Mouse (Mus musculus) midbrain, embryonic 14.5 days (tissue): ENCODE data around the gene Lpar1. TPM values are rescaled to one million over a fixed set of nuclear protein-coding genes. Genes with fewer than 3 reads are reported as not detected.

Experiments used
- ATAC-seq: fragments of 200-750 bp; cut with Nextera tagmentation; 2 replicates; pipeline ENCODE4 v1.8.0; 2017; ENCODE audit warnings: moderate number of reproducible peaks, moderate library complexity; ENCODE audit not compliant: low FRiP score, low TSS enrichment
- DNase-seq: peaks from one replicate; pipeline ENCODE4 v3.0.0-alpha.2; 2015
- H3K27ac ChIP-seq: fragments of 300-500 bp; sonication (generic); replicated peaks from 2 replicates; pipeline ENCODE4 v1.5.1; 2014; ENCODE audit warnings: mild to moderate bottlenecking, low read depth, low read length, moderate library complexity
- H3K27me3 ChIP-seq: fragments of 300-500 bp; sonication (generic); 2 replicates; pipeline ENCODE4 v1.6.1; 2014; ENCODE audit warnings: low read length, control low read depth, mixed read lengths; ENCODE audit not compliant: control insufficient read depth, insufficient read depth
- H3K36me3 ChIP-seq: fragments of 300-500 bp; sonication (generic); 2 replicates; pipeline ENCODE4 v1.6.1; 2014; ENCODE audit warnings: low read length, control low read depth; ENCODE audit not compliant: control insufficient read depth, insufficient read depth
- H3K4me1 ChIP-seq: fragments of 300-500 bp; sonication (generic); 2 replicates; pipeline ENCODE4 v1.6.1; 2014; ENCODE audit warnings: mild to moderate bottlenecking, antibody characterized with exemption, low read length, control low read depth; ENCODE audit not compliant: control insufficient read depth, insufficient read depth
- H3K4me2 ChIP-seq: fragments of 300-500 bp; sonication (generic); 2 replicates; pipeline ENCODE4 v1.6.1; 2014; ENCODE audit warnings: mild to moderate bottlenecking, low read length, moderate library complexity
- H3K4me3 ChIP-seq: fragments of 300-500 bp; sonication (generic); replicated peaks from 2 replicates; pipeline ENCODE4 v1.5.1; 2014; ENCODE audit warnings: low read depth, low read length
- H3K9ac ChIP-seq: fragments of 300-500 bp; sonication (generic); replicated peaks from 2 replicates; pipeline ENCODE4 v1.6.1; 2014; ENCODE audit warnings: mild to moderate bottlenecking, low read length, moderate library complexity
- H3K9me3 ChIP-seq: fragments of 300-500 bp; sonication (generic); 2 replicates; pipeline ENCODE4 v1.6.1; 2016; ENCODE audit warnings: low read length, control low read depth, mixed read lengths; ENCODE audit not compliant: control insufficient read depth
- WGBS: fragments of 180-500 bp; shearing (Covaris S2); extraction: QIAGEN DNeasy Blood & Tissue Kit; methylation state at CpG from one replicate; pipeline ENCODE4 v1.1.7; 2014; 5-methylcytosine and 5-hydroxymethylcytosine counted together
- polyA plus RNA-seq: library from polyadenylated mRNA; unstranded; fragments of >200 nt; fragmentation: Nextera tagmentation; extraction: Ambion mirVana; gene quantifications from 2 replicates; pipeline ENCODE4 v1.2.1, GENCODE M21; 2014

Lpar1 gene
- polyA plus RNA-seq, 1 experiment from 2014 or later: 20.6 TPM

DNA sequence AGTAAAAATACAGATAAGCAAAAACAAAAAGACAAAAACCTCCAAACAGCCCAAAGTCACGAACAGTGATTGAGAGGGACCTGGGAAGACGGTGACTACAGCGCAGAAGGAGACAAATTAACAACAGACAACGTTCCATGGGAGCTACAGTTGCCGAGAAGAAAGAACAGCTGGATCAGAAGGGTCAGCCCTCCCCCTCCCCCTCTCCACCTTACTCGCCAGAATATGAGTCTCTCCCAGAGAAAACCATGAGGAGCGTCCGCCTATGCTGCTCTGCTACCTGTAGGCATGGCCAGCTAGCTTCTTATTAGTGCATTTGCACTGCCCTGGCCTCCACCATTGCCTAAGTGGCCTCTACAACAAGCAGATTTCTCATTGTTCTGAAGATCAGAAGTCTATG, 32.6 kb downstream of the Lpar1 start:
- Histone ChIP-seq H3K9ac (no peak overlapping the region), H3K4me1 (no peaks in the 10 kb centered on the region), H3K27ac (no peak overlapping the region), H3K4me3 (no peak overlapping the region), H3K27me3 (no peaks in the 10 kb centered on the region), H3K36me3 (no peaks in the 10 kb centered on the region), H3K4me2 (no peak overlapping the region), H3K9me3 (no peaks in the 10 kb centered on the region)
- 89% methylated on average over 8 of the region's 8 CpGs for WGBS
- DNase-seq (no peak), ATAC-seq (no peak)

DNA sequence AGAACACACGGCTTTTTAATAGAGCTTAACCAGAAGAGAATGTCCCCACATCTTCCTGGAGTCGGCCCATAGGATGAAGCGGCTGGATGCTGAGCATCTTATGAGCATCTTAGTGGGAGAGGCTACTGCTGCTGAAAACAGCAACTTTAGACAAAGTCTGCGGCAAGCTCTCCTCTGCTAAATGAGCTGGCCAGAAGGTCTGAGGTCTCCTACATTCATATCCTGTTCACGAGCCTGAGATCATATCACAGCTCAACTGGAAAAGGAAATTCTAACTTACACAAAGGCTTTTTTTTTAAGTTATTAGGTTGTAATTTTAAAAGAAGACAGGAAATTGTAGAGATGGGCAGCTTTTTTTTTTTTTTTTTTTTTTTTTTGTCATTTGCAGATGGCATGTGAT, 33.2 kb downstream of the Lpar1 start:
- H3K27me3 ChIP-seq: no peaks in the 10 kb centered on the region
- WGBS: 91% methylated on average over 5 of the region's 5 CpGs
- H3K4me1 ChIP-seq: no peaks in the 10 kb centered on the region
- no peak overlapping the region for H3K27ac ChIP-seq
- DNase-seq (no peak), ATAC-seq (no peak)
- H3K4me2 ChIP-seq: no peak overlapping the region
- no peak overlapping the region for H3K9ac ChIP-seq
- H3K4me3 ChIP-seq: no peak overlapping the region
- H3K36me3 ChIP-seq: no peaks in the 10 kb centered on the region
- H3K9me3 ChIP-seq: no peaks in the 10 kb centered on the region

DNA sequence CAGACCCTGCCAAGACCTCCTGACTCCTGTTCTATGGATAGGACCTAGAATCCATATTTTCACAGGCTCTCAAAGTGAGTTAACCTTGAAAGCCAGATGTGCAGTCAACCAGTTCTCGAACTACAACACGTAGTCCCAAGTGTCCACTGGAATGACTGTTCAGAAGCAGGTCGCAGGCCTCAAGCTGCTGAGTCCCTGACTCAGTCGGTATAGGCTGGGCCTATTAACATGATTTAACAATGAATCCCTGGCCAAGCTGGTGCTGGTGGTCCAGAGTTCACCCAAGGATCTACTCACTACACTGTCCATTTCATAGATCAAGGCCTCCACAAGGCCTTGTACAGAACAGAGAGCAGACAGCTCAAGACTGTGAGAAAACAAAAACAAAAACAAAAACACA, 33.8 kb downstream of the Lpar1 start:
- WGBS: 95% methylated on average over 4 of the region's 4 CpGs
- Histone ChIP-seq H3K4me2 (no peak overlapping the region), H3K9ac (no peak overlapping the region), H3K36me3 (no peaks in the 10 kb centered on the region), H3K27ac (no peak overlapping the region), H3K9me3 (no peaks in the 10 kb centered on the region), H3K4me3 (no peak overlapping the region), H3K27me3 (no peaks in the 10 kb centered on the region), H3K4me1 (no peaks in the 10 kb centered on the region)
- DNase-seq: no peak
- no peak for ATAC-seq

DNA sequence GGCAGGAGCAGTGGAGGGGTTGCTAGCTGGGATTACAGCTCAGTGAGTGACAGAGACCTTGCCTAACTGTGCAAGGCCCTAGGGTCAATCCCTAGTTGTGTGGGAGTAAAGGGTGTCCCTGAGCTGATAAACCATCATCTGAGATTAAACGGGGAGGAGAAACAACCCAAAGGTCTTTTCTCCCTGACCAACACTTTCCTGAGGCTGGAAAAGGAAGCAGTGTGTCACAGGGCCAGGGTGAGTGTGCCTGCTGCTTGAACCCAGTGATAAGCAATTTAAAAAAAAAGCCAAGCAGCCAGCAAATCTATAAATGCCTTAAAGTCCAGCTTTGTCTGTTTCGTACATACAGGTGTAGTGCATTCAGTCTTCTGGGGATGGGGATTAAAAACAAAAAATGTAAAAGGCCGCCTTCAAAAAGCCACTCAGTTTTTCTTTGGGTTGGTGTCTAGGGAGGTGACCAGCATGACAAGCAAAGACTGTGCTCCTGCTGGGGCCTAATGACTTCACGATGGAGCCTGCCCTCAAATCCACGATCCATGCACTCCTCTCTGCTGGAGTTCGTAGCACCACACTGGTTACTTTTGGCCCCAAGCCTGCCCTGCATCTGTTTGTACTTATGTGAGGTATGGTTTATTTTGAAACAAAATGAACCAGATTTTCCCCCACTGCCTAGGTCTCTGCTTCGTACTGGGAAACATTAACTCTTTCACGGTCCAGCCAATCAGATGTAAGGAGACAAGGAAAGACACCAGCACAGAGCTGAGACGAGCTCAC, 35.3 kb downstream of the Lpar1 start:
- Histone ChIP-seq H3K27me3 (no peaks in the 10 kb centered on the region), H3K4me2 (no peak overlapping the region), H3K4me3 (no peak overlapping the region), H3K9me3 (no peaks in the 10 kb centered on the region), H3K4me1 (no peaks in the 10 kb centered on the region), H3K36me3 (no peaks in the 10 kb centered on the region), H3K9ac (no peak overlapping the region), H3K27ac (no peak overlapping the region)
- WGBS: 50% methylated on average over 9 of the region's 9 CpGs
- ATAC-seq (no peak), DNase-seq (no peak)

DNA sequence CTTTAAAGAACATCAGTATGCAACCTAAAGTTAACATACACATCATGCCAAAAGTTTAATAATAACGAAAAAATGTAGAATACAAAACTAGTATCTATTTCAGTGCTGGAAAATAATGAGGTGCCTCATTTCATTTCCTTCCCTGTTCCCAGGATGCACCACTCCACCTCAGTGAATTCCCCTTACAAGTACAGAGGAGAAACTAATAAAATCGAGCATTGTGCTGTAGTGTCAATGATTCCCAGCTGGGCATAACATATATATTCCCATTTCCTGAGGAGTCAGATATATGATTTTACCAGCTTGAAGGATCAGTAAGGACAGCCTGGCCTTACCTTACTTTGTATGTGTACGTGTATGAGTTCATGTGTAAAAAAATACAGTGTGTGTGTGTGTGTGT, 36.9 kb downstream of the Lpar1 start:
- Histone ChIP-seq H3K36me3 (no peaks in the 10 kb centered on the region), H3K27ac (no peak overlapping the region), H3K4me2 (no peak overlapping the region), H3K9ac (no peak overlapping the region), H3K9me3 (no peaks in the 10 kb centered on the region), H3K4me3 (no peak overlapping the region), H3K4me1 (no peaks in the 10 kb centered on the region), H3K27me3 (no peaks in the 10 kb centered on the region)
- DNase-seq (no peak), ATAC-seq (no peak)
- WGBS: 86% methylated on average over 3 of the region's 3 CpGs

DNA sequence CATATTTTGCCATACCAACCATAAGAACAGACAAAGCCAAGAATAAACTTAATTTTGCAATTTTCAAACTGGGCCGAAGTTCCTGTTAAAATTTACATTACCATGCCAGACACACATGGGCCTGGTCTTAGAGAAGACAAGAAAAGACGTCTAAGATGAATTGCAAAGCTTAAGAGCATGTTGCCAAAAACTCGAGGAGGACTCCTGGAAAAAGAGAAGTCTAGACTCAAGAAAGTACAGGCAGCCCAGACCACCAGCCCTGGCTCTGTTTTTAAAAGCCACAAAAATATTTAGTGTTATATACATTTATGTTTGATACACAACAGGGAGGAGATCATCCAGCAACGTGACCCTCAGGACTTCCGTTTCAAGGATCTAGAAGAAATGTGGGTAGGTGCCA, 37.5 kb downstream of the Lpar1 start:
- Histone ChIP-seq H3K9ac (no peak overlapping the region), H3K4me1 (no peaks in the 10 kb centered on the region), H3K9me3 (no peaks in the 10 kb centered on the region), H3K36me3 (no peaks in the 10 kb centered on the region), H3K4me3 (no peak overlapping the region), H3K27me3 (no peaks in the 10 kb centered on the region), H3K4me2 (no peak overlapping the region), H3K27ac (no peak overlapping the region)
- no peak for DNase-seq
- 89% methylated on average over 5 of the region's 5 CpGs for WGBS
- no peak for ATAC-seq

DNA sequence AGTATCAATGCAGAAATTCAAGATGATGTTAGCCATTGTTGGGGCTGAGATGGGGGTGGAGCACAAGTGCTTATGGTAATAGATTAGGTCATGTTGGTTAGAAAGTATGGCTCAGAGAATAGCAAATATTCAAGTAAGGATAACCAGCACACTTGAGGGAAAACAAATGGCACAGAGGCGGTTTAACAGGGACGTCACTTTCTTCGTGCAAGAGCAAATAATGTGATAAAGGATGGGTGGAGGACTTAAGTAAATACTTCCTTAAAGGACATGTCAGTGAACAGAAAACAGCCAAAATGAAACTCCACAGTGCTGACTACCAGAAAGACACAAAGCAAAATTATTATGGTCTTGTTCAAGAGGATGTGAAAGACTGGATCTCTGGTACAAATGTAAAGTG, 42.1 kb downstream of the Lpar1 start:
- H3K27me3 ChIP-seq: no peaks in the 10 kb centered on the region
- WGBS: 88% methylated on average over 3 of the region's 3 CpGs
- H3K9ac ChIP-seq: no peak overlapping the region
- no peaks in the 10 kb centered on the region for H3K36me3 ChIP-seq
- DNase-seq: no peak
- H3K4me3 ChIP-seq: no peak overlapping the region
- H3K27ac ChIP-seq: no peak overlapping the region
- no peaks in the 10 kb centered on the region for H3K4me1 ChIP-seq
- H3K4me2 ChIP-seq: no peak overlapping the region
- H3K9me3 ChIP-seq: no peaks in the 10 kb centered on the region
- ATAC-seq: no peak

DNA sequence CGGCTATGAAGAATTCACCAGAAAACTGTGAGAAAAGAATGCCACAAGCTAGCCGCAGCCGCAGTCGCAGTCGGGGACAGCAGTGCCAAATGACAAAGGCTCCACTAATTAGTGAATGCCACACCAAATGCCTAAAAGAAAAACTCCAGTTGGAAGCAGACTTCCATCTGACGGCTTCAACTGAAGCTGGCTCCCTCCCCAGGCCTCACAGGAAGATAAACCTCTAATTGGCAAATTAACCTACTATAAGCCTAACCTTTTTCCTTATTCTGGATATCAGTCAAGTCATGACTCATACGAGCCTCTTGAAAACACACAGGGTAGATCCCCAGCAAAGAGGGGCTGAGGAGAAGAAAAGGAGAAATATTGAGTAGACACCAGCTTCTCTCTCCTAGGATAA, 44.9 kb downstream of the Lpar1 start:
- Histone ChIP-seq H3K9ac (no peak overlapping the region), H3K4me2 (no peak overlapping the region), H3K9me3 (no peaks in the 10 kb centered on the region), H3K4me3 (no peak overlapping the region), H3K27me3 (no peaks in the 10 kb centered on the region), H3K4me1 (no peaks in the 10 kb centered on the region), H3K36me3 (no peaks in the 10 kb centered on the region), H3K27ac (no peak overlapping the region; the same call in 1 of the 2 replicates)
- DNase-seq (no peak), ATAC-seq (no peak)
- 71% methylated on average over 7 of the region's 7 CpGs for WGBS

DNA sequence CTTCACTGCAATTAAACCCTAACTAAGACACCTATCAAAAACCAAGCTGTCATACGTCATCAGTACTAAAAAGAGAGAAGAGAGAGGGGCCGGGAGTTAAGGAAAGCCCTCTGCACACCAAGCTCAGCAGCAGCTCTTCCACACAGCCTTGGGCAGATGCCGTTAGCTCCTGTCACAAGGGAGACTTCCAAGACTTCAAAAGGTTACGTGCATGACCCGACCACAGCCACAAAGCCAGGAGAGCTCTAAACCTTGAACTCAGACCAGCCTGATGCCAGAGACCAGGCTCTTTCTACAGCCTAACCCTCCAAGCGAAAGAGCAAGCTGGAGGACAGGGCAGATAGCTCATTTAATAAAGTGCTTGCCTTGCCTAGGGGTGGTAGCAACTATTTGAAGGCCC, 46.2 kb downstream of the Lpar1 start:
- 88% methylated on average over 6 of the region's 6 CpGs for WGBS
- no peak overlapping the region for H3K4me2 ChIP-seq
- no peaks in the 10 kb centered on the region for H3K4me1 ChIP-seq
- H3K27me3 ChIP-seq: no peaks in the 10 kb centered on the region
- H3K9ac ChIP-seq: no peak overlapping the region
- no peak overlapping the region for H3K27ac ChIP-seq
- no peak overlapping the region for H3K4me3 ChIP-seq
- H3K36me3 ChIP-seq: no peaks in the 10 kb centered on the region
- no peak for ATAC-seq
- H3K9me3 ChIP-seq: no peaks in the 10 kb centered on the region
- DNase-seq: no peak
